Mouse (Mus musculus): ENCODE data around the gene Olfr1380. TPM values are rescaled to one million over a fixed set of nuclear protein-coding genes. Genes with fewer than 3 reads are reported as not detected.

Gene Olfr1380
- total and polyA plus RNA-seq, 3 experiments = not detected

Other genes with a start within 250 kb of the Olfr1380 start
- not detected for gene Olfr1391, start 234.1 kb upstream of the Olfr1380 start, total RNA-seq (2021)
- gene Olfr1391, start 234.1 kb upstream of the Olfr1380 start, polyA plus RNA-seq (2012; rRNA removed) = not detected in 2 replicates
- not detected for gene Olfr1390, start 221.7 kb upstream of the Olfr1380 start, total RNA-seq (2021)
- gene Olfr1390, start 221.7 kb upstream of the Olfr1380 start, polyA plus RNA-seq (2012; rRNA removed) = not detected in 2 replicates
- not detected for gene Olfr1389, start 133.8 kb upstream of the Olfr1380 start, total RNA-seq (2021)
- gene Olfr1389, start 133.8 kb upstream of the Olfr1380 start, polyA plus RNA-seq (2012; rRNA removed) = not detected in 2 replicates
- gene Olfr1388, start 120.3 kb upstream of the Olfr1380 start, total RNA-seq (2021) = under 1 TPM in 1 of 2 experiments, not detected in 1; 0.12 TPM
- not detected in 2 replicates for gene Olfr1388, start 120.3 kb upstream of the Olfr1380 start, polyA plus RNA-seq (2012; rRNA removed)
- gene Olfr1387, start 101.5 kb upstream of the Olfr1380 start, total RNA-seq (2021) = not detected
- gene Olfr1387, start 101.5 kb upstream of the Olfr1380 start, polyA plus RNA-seq (2012; rRNA removed) = not detected in 2 replicates
- not detected for gene Olfr1386, start 91.8 kb upstream of the Olfr1380 start, total RNA-seq (2021)
- not detected in 2 replicates for gene Olfr1386, start 91.8 kb upstream of the Olfr1380 start, polyA plus RNA-seq (2012; rRNA removed)
- gene Olfr1385, start 67.8 kb upstream of the Olfr1380 start, total RNA-seq (2021) = not detected
- gene Olfr1385, start 67.8 kb upstream of the Olfr1380 start, polyA plus RNA-seq (2012; rRNA removed) = not detected in 2 replicates
- under 1 TPM in 1 of 2 experiments, not detected in 1; 0.37 TPM for gene Olfr1384, start 50.2 kb upstream of the Olfr1380 start, total RNA-seq (2021)
- gene Olfr1384, start 50.2 kb upstream of the Olfr1380 start, polyA plus RNA-seq (2012; rRNA removed) = not detected in 2 replicates
- not detected for gene Olfr1383, start 37.2 kb upstream of the Olfr1380 start, total RNA-seq (2021)
- gene Olfr1383, start 37.2 kb upstream of the Olfr1380 start, polyA plus RNA-seq (2012; rRNA removed) = not detected in 2 replicates
- not detected for gene Olfr1382, start 28.6 kb upstream of the Olfr1380 start, total RNA-seq (2021)
- not detected in 2 replicates for gene Olfr1382, start 28.6 kb upstream of the Olfr1380 start, polyA plus RNA-seq (2012; rRNA removed)
- not detected for gene Olfr1381, start 13.4 kb upstream of the Olfr1380 start, total RNA-seq (2021)
- gene Olfr1381, start 13.4 kb upstream of the Olfr1380 start, polyA plus RNA-seq (2012; rRNA removed) = not detected in 2 replicates
- 10 to 100 TPM; 12.5 to 20.9 TPM for gene Flt4, start 52.4 kb downstream of the Olfr1380 start, total RNA-seq (2021)
- gene Flt4, start 52.4 kb downstream of the Olfr1380 start, polyA plus RNA-seq (2012; rRNA removed) = 16.5 and 17.5 TPM in 2 replicates
- not detected for gene Scgb3a1, start 106.7 kb downstream of the Olfr1380 start, total RNA-seq (2021)
- 0.58 TPM in 1 of 2 replicates, not detected in the other for gene Scgb3a1, start 106.7 kb downstream of the Olfr1380 start, polyA plus RNA-seq (2012; rRNA removed)
- 10 to 100 TPM; 36.6 to 38.2 TPM for gene Cnot6, start 155.8 kb downstream of the Olfr1380 start, total RNA-seq (2021)
- gene Cnot6, start 155.8 kb downstream of the Olfr1380 start, polyA plus RNA-seq (2012; rRNA removed) = 2.5 and 2.6 TPM in 2 replicates
- 1 to 10 TPM; 6.4 to 8.0 TPM for gene Gfpt2, start 237.3 kb downstream of the Olfr1380 start, total RNA-seq (2021)
- gene Gfpt2, start 237.3 kb downstream of the Olfr1380 start, polyA plus RNA-seq (2012; rRNA removed) = 2.3 TPM in 2 replicates